Mouse (Mus musculus): Measurements from ENCODE around the gene Rxrb.
"Not testable (repeated sequence)": the region's sequence is repeated elsewhere in the genome, so short reads cannot be mapped to it uniquely, and the experiment has no call there.

The Rxrb gene

DNA sequence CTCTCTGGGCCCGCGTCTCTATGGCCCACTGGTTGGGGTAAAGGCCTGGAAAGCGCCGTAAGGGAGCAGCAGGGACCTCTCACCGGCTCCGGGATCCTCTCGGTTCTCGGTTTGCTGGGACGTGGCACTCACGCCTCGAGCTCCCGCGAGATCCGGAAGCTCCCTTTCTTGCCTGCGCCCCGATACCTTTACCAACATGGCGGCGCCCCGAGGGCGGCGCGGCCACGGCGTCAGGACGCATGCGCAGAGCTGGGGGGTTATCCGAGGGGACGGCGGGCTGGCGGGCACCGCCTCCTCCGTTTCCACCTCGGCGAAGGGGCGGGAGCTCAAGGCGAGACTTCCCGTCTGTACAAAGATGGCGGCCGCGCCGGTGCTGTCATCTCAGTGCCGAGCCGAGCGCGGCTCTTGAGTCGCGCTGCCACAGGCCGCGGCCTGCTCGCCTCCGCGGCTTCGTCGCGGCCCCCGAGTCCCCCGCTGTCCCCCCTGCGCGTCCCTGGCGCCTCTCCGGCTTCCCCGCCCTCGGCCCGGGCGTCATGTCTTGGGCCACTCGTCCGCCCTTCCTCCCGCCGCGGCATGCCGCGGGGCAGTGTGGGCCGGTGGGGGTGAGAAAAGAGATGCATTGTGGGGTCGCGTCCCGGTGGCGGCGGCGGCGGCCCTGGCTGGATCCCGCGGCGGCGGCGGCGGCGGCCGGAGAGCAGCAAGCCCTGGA is at the start of gene Rxrb, which contains the start of gene Slc39a7:
Rxrb (plus strand) TSS at position 348 of the 709 bp plus-strand sequence.
Slc39a7 (minus strand) TSS at position 218 of the 709 bp plus-strand sequence.
- peak; percentile 99 for DNase-seq

DNA sequence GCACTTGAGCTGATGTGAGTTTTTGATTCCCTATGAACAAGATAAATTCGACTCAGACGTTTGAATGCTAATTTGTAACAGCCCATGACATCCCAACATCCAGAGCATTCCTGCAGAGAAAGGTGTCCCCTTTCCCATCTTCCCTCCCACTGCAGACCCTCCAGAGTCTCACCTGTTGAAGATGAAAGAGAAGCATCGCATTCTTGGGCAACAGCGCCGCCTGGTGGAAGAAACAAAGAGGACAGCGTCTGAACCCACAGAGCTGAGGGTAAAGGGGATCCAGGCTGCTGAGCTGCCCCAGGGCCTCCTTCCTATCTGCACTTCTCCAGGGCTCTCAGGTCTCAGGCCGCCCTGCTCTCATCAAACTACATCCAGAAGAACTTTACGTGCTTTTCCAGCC is 49.5 kb upstream of the Rxrb start:
- peak; percentile 75 for DNase-seq

DNA sequence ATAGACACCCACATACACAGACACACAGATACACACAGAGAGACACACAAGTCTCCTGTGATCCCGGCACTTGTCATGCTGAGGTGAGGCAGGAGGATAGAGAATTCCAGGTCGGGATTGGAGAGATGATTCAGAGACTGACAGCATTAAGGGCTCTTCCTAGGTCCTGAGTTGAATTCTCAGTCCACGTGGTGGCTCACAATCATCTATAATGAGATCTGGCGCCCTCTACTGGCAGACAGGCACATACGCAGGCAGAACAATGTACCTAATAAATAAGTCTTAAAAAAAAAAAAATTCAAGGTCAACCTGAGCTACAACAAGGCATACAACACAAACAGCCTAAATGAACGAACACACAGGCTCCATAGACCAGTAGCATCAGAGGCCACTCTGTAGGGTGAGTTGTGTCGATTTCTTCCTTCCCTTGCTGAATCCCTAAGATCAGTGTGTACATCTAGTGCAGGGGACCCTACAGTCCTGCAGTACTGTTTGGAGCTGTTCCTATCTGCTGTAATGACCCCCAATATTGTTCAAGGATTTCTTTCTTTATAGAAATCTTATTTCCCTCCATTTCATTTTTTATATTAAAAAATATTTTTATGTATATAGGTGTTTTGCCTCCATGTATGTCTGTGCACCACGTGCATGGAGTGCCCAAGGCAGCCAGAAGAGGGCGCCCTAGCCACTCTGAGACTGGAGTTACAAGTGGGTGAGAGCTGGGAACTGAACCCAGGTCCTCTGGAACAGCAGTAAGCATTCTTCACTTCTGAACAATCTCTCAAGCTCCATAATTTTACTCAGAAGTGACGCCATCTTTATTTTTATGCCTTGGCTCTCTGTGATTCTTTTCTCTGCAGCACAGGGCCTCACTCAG is 39.6 kb upstream of the Rxrb start:
- DNase-seq, result peak; percentile 65

DNA sequence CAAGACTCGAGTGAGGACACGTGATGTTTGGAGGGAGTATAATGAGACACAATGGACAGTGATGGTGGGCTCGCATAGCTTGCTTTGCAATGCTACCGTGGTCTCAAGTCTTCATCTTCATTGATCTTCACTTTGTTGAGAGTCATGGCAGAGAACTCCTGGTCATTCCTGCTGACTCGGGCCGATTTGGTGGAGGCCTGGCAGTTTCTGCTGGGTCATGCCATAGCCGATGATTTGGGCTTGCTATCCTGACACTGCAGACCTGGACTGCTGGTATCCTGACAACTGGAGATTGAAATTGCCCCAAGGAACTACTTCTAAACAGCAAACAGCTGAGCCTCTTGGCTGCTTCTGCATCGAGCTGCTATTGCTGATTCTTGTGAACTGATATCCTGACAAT is 36.7 kb upstream of the Rxrb start:
- DNase-seq, result no peak

DNA sequence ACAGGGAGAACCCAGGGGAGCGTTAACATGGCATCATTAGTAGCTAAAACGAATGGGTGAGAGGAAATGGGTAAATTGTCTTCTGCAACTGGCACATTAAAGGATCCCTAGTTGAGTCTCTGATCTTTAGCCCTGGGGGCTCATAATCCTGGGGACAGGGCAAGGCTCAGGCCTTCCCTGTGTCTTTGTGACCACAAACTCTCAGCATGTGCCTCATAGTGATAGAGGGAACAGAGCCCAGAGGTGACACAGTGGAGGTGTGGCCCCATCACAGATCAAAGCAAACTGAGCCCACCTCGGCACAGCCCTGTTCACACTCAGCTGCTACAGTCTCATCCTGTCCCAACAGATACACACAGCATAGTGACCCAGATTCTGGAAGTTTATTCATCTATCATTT is 36.0 kb upstream of the Rxrb start:
- DNase-seq, result no peak

DNA sequence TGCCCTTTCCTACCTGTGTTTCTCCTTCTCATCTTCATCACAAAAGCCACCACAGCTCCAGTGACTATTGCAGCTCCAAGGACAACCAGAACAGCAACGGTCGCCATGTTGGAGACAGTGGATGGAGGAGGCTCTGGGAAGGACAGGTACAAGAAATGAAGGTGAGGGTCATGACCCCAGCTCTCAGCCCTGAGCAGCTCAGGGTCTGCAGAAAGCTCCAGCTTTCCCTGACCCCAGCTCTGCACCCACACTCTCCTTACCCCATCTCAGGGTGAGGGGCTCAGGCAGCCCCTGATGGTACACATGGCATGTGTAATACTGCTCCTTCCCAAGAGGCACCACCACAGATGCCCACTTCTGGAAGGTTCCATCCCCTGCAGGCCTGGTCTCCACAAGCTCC is 34.6 kb upstream of the Rxrb start:
- not testable (repeated sequence) for DNase-seq

DNA sequence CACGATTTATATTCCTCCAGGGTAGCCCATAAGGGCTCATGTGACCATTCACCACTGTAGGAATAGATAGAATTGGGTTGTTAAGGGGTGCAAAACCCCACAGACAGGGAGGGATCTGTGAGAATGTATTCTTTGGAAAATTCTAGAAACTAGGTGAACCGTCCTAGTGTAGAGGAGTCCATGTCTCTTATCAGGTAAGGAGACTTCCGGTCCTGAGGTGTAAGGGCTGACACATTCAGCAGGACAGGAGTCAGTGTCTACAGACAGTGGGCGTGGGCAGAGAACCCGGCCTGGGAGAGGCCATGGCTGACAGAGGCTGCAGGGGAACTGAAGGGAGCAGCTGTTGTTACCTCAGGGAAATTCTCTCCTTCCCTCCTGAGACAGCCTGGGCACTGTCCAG is 32.9 kb upstream of the Rxrb start:
- not testable (repeated sequence) for DNase-seq

DNA sequence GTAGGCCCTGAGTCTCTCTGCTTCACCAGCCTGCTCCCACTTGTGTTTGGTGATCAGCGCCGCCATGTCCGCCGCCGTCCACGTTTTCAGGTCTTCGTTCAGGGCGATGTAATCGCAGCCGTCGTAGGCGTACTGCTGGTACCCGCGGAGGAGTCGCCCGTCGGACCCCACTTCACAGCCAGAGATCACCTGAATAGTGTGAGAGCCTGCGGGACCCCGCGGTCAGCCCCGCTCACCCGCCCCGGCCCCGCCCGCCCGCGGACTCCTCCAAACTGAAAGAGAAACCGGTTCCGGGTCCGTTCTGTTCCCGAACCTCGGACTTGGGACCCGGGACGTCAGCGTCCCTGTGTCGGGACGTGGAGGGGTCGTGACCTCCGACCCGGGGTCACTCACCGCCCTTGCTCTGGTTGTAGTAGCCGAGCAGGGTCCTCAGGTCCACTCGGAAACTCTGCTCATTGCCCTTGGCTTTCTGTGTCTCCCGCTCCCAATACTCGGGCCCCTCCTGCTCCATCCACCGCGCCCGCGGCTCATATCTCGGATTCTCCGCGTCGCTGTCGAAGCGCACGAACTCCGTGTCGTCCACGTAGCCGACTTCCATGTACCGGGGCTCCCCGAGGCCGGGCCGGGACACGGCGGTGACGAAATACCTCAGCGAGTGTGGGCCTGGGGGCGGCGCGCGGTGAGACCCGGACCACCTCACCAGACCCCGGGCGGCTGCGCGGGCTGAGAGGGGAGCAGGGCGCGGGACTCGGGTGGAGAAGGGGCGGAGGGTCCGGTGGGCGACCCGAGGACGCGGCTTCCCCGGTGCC is 32.1 kb upstream of the Rxrb start:
- DNase-seq, result peak; percentile 26

DNA sequence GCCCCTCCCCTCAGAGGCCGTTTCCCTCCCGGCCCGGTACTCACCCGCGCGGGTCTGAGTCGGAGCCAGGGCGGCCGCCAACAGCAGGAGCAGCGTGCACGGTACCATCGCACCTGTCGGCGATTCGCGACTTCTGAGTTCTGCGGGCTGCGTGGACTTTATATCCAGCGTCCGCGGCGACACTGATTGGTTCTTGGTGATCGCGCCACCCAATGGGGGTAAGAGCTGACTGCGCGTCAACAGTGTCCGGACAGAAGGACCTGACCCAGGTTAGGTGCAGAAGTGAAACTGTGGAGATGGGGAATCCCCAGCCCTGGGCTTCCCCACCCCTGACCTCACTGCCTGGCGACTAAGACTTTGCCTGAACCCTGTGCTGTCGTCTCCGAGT is 31.5 kb upstream of the Rxrb start, which contains the start of gene H2-K1:
H2-K1 (minus strand) TSS at position 198 of the 388 bp plus-strand sequence.
- peak; percentile 83 for DNase-seq

DNA sequence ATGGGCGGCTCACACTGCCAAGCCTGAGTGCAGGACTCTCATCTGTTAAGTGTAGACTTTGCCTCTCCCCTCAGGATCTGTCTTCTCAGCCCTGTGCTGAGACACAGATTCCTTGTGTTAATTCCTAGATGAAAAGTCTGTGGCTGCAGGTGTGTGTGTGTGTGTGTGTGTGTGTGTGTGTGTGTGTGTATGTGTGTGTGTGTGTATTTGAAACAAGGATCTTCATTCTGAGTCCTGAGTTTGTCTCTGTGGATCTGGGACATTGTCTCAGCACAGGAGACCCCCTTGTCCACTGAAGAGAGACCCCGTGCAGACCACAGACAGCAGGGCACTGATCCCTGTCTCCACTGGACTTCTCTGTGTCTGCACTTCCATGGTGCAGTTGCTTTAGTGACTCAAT is 30.8 kb upstream of the Rxrb start:
- not testable (repeated sequence) for DNase-seq

DNA sequence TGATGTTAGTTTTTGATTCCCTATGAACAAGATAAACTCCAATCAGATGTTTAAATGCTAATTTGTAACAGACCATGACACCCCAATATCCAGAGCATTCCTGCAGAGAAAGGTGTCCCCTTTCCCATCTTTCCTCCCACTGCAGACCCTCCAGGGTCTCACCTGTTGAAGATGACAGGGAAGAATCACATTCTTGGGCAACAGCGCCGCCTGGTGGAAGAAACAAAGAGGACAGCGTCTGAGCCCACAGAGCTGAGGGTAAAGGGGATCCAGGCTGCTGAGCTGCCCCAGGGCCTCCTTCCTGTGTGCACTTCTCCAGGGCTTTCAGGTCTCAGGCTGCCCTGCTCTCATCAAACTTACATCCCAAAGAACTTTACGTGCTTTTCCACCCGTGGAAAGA is 28.2 kb upstream of the Rxrb start:
- DNase-seq, result peak; percentile 55

DNA sequence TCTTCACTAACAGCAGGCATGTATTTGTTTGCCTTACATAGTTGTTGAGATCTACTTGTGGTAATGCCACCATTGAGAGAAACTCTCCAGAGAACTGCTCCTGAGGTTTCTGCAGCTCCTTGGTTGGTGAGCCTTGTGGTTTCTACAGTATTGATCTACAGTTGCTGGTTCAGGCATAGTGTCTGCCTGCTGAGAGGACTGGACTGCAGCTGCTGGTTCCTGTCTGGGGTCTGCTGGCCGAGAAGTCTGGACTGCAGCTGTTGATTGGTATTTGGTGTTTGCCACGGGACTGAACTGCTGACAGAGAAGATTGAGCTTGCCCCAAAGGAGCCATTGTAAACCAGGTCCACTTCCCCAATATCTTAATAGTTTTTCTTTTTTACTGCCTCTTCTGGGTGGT is 25.0 kb upstream of the Rxrb start:
- DNase-seq, result no peak

DNA sequence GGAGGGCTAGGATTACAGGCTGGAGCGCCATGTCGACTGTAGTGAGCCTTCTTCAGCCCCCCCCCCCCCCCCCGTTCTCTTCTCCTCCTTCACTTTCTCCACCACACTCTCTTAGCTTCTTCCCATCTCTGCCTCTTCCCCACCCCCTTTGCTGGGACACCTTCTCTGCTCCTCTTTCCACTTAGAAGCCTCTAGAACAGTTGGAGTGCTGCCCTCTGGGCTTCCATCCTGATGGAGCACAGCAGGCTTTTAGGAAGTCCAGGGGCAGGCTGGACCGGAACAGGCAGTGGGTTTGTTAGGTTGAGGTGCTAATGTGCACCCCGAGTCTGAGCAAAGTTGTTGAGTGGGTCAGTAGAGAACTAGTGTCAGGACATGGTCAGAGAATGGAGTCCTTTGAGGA is 21.5 kb upstream of the Rxrb start:
- DNase-seq, result no peak

DNA sequence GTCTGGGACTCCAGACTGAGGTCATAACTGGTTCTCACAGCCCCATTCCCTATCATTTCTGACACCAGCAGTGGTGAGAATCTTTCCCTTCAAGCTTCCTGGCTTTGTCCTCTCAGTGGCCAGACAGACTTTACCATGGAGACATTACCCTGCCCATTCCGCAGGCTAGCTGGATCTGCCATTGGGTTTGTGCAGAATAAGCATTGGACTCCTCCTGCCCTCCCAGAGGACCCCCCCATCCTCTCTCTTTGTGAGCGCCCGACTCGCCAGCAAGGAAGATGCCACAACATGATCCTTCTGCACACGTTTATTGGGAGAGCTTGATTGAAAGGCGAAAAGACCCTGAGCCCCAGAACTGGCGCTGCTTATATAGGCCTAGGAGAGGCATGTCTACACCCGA is 18.2 kb upstream of the Rxrb start:
- no peak for DNase-seq

DNA sequence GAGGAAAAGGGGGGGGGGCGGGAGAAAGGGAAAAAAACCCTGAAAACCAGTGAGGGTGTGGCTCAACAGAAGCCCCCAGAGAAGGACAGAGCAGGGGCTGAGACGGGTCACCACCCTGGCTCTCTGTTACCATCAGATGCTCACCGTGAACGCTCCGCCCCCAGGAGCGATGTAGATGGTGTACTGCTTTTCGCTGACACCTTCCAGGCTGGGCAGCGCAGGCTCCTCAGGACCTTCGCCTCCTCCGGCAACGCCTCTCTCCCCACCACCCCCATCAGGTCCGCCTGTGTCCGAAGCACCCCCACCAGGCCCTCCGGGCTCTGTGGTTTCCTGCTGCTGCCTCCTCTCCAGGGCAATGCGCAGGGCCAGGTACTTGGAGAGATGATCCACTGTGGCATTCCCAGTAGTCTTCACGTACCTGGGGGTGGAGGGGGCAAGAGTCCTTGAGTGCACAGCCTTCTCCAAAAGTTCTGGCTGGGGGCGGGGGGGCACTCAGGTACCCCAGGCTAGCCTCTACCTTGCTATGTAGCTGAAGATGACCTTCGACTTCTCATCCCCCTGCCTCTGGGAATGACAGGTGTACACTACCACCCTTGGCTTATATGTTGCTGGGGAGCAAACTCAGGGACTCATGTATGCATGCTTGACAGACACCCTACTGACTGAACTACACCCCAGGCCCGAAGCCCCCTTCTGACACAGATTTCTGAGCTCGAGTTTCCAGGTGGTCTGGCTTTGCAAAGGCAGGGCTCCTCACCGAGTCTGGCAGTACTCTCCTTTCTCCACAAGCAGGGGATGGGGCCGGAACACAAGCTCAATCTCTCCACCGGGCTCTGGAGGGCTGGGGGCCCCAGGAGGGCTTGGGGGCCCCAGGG is 9.8 kb upstream of the Rxrb start:
- no peak for DNase-seq

DNA sequence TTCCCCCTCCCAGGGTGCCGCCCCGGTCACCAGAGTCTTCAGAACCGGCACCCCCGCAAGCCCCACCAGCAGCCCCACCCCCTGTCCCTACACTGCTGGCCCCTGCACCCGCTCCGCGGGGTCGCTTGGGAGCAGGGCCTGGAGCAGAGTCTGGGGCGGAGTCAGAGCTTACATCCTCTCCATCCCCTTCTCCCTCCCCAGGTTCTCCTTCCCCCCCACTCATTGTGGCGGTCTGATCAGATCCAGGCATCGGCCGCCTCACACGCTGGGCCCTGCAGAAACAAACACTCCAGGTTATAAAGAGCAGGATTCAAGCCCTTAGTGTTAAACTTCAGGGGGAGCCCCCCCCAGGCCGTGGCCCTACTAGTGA is 9.2 kb upstream of the Rxrb start:
- no peak for DNase-seq

DNA sequence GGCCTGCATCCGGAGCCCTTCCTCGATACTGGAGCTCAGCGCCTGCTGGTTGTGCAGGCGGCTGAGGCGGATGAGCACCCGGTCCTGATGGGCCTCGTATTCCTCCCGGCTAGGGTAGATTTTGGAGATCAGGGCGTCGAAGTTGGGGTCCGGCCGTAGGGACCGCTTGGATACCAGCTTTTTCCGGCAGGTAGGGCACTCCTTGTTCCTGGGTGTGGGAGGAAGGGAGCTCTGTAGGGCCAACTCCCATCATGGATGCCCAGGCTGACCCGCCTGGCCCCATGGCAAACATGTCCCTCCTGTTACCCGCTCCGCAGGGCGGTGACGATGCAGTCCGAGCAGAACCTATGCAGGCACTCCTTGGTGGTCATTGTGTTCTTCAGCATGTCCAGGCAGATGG is 8.6 kb upstream of the Rxrb start:
- no peak for DNase-seq

DNA sequence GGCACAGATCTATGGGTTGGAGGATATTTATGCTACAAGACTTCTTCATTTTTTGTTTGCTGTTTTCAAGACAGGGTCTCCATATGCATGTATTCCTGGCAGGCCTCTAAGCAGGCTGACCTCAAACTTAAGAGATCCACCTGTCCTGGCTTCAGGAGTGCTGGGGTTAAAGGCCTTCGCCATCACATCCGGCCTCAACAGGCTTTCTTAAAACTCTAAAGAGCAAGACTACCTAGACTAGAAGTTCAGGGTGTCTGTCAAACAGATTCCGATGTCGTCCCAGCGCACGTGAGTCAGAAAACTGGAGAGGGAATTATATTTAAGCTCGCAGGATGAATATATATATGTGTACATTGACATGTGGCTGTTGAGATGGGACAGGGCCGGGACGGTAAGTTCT is 7.9 kb upstream of the Rxrb start:
- no peak for DNase-seq

DNA sequence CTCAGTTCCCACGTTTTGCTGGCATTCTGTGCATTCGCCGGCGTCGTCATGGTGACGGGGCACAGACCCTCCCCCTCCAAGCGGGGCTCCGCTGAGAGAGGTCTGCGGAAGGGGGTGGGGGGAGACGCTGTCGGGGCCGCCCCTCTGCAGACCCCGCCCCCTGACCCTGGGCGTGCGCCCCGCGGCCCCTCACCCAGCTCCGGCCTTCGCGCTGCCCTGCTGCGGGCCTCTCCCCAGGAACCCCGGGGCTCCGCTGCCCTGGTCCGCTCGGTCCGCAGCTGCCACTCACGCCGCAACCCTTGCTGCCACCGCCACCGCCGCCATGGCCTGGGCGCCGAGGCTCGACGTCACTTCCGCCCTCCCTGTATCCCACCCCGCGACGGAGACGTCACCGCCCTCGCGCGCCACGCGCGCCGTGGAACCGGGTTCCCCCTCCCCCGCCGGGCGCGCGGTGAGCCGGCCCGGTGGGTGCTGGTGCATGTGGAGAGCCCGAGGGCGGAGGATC is 7.2 kb upstream of the Rxrb start, which contains the start of gene Ring1:
Ring1 (minus strand) TSS at position 364 of the 505 bp plus-strand sequence.
- DNase-seq, result peak; percentile 82

DNA sequence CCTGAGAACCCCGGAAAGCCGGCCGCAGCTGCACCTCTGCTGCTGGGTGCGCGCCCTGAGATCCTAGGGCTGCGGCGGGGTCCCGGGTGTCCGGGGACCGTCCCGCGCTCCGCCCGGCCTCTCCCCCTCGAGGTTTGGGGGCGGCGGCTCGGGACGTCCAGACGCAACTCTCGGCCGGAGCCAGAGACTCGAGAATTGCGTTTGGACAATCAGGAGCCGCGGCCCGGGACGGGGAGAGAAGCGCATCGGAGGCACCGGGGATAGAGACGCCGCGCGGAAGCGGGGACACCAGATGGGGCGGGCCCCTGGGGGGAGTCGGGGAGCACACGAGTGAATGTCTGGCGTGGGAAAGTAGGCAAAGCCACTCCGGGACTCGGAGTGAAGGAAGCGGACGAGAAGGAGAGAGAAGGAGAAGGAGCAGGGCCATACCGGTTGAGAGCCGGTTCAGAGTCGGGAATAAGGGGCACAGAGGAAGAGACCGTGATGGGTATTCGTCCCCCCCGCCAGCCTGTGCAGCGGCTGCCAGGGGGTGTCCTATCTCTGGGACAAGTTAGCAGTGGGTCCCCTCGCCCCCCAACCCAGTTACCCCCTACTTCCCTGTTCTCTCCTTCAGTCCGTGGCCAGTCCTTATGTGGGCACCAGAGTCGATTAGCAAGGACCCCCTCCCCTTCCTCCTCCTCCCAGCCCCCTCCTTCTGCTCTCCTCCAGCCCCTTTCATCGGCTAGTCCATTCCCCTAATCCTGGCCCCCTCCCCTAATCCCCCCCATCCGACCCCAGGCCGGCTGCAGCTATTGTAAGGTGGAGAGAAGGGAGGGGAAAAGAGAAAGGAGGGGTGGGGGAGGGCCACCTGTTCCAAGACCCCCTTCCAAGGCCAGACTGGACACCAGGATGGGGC is 6.5 kb upstream of the Rxrb start:
- DNase-seq, result peak; percentile 34

DNA sequence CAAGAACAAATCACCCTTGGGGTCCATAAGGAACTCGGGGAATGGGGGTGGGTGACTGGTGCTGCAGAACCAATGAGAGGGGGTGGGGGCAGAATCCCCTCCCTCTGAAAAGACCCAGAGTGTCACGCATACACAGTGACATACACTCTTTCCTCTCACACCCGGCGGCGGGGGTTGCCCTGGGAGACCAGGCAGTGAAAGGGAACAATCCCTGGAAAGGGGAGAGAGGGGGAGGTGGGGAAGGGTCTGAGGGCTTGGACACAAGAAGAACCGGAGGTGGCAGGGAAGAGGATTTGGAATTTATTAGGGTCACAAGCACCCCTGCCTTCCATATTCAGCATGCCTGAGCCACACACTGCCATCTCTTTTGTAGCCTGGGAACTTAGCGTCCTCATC is 5.9 kb upstream of the Rxrb start:
- DNase-seq, result no peak
